Mouse (Mus musculus): ENCODE data around the gene Myo1g. TPM values are rescaled to one million over a fixed set of nuclear protein-coding genes. Genes with fewer than 3 reads are reported as not detected.
A peak's percentile ranks its signal among the peaks of the same experiment; 100 is the strongest.
"Not testable (repeated sequence)": the region's sequence is repeated elsewhere in the genome, so short reads cannot be mapped to it uniquely, and the experiment has no call there.

Myo1g gene
- polyA plus RNA-seq, 1 experiment from 2014 or later = 1.2 TPM

DNA sequence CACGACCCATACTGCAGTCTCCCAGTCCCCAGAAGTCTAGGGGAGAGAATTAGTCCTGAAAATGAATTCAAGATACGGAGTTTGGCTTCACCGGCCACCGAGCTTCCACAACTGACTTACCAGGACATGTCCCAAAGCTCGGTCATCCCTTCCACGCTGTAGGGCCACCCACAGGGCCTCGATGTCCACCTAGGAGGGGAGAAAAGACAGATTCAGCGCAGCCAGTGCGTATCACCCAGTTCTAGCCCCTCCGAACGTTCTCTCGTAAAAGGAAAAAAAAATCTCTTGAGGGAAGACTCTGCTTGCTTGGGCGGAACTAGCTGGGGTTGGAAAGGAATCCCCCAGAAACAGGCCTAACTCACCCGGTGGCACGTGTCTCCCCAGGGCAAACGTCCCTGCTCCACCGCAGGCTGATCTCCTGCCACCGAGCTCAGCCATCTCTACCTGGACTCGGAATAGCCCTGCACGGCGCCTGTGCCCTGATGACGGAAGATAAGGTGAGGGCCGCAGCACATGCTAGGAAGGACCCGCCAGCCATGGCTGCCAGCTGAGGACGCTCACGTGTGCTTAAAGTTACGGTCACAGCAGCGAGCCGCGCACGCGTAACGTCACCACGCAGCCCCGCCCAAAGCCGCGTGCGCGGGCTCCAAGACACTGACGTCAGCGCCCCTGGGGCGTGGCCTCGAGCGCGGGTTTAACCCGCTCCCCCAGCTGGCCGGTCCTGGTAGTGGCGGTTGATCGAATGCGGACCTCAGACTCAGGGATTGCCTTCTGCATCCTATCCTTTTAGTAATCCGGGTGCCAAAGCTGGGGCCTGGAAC lies 7.6 kb upstream of the Myo1g start:
- H3K4me2 ChIP-seq = peak overlapping the region; percentile 75
- no peaks in the 10 kb centered on the region for H3K27me3 ChIP-seq
- no peaks in the 10 kb centered on the region for H3K9me3 ChIP-seq (replicated peaks)
- WGBS = under 1% methylated on average over 51 of the region's 51 CpGs
- peaks cover 27% of the 10 kb centered on the region for H3K36me3 ChIP-seq
- peaks cover 13% of the 10 kb centered on the region; the same call in 1 of the 2 replicates for H3K4me1 ChIP-seq (replicated peaks)
- peak; percentile 93 for ATAC-seq (replicated peaks; ENCODE audit: insufficient number of reproducible peaks, insufficient read depth, low FRiP score, low read depth)
- H3K27ac ChIP-seq = peak overlapping the region; percentile 82
- H3K4me3 ChIP-seq = peak overlapping the region; percentile 69
- peak overlapping the region; percentile 62 for H3K9ac ChIP-seq

DNA sequence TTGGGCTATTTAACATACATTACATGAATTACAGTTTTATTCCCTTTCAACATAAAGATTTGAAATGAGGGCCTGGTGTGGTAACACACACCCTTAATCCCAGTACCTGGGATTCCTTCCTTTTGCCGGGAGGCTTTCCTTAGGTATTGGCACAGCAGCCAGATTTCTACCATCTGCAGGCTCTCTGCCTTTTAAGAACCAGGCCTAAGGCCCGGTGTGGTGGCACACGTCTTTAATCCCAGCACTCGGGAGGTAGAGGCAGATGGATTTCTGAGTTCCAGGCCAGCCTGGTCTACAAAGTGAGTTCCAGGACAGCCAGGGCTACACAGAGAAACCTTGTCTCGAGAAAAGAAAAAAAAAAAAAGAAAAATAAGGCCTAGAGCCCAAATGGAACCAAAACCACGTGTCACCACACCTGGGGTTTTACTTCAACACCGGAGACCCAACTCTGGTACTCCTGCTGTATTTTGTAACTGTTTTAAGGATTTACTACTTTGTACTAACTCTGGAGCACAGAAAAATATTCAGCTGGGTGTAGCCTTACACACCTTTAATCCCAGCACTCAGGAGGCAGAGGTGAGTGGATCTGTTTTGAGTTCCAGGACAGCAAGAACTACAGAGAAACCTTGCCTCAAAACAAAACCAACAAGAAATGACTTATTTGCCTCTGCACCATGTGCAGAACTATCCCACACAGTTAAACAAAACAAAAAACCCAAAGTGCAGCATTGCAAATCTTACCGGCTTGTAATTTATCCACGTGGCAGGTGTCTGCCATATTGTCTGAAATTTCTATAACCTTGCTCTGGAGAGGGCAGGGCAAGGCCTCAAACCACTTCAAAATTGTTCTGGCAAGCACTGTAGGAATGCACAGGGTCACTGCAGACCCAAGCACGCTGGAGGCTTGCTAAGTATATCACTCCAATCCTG lies 6.8 kb upstream of the Myo1g start:
- Histone ChIP-seq H3K4me1 (replicated peaks) (peaks cover 13% of the 10 kb centered on the region; the same call in 1 of the 2 replicates), H3K4me3 (peak overlapping the region; percentile 69), H3K9me3 (replicated peaks) (no peaks in the 10 kb centered on the region), H3K27me3 (no peaks in the 10 kb centered on the region), H3K36me3 (peaks cover 27% of the 10 kb centered on the region), H3K27ac (peak overlapping the region; percentile 82), H3K9ac (peak overlapping the region; percentile 62), H3K4me2 (peak overlapping the region; percentile 75)
- peak; percentile 65 for ATAC-seq (replicated peaks; ENCODE audit: insufficient number of reproducible peaks, insufficient read depth, low FRiP score, low read depth)
- WGBS = 11% methylated on average over 10 of the region's 10 CpGs

DNA sequence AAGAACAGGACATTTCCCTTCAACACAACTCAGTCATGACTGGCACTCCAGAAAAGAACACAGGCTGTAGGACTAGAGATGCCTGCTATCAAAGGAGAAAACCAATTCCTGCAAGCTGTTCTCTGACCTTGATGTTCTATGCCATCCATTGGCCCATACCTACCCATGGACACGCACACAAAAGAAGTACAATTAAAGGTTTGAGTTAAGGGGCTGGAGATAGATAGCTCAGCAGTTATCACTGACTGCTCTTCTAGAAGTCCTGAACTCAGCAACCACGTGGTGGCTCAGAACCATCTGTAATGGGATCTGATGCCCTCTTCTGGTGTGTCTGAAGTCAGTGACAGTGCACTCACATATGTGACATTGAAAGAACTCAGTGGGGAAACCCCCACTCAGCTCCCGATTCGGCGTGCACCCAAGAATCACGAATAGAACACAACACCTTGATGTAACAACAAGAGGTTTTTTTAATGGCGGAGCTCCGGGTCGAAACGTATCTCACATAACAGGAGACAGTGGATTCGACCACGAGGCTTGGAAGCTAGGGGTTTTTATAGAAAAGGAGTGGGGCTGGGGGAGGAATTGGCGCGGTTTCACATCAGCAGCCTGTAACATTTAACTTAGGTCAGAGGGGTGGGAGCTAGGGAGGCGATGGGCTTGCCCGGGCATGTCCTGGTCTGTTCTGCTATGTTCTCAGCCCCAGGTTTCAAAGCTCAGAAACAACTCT lies 5.9 kb upstream of the Myo1g start:
- peaks cover 27% of the 10 kb centered on the region for H3K36me3 ChIP-seq
- WGBS = 58% methylated on average over 13 of the region's 16 CpGs
- H3K9me3 ChIP-seq (replicated peaks); H3K27me3 ChIP-seq; ATAC-seq (replicated peaks; ENCODE audit: insufficient number of reproducible peaks, insufficient read depth, low FRiP score, low read depth): not testable (repeated sequence)
- peak overlapping the region; percentile 82; the same call in 1 of the 2 replicates for H3K27ac ChIP-seq
- peak overlapping the region; percentile 75 for H3K4me2 ChIP-seq
- H3K9ac ChIP-seq = peak overlapping the region; percentile 62
- peaks cover 13% of the 10 kb centered on the region; the same call in 1 of the 2 replicates for H3K4me1 ChIP-seq (replicated peaks)
- peak overlapping the region; percentile 69 for H3K4me3 ChIP-seq

DNA sequence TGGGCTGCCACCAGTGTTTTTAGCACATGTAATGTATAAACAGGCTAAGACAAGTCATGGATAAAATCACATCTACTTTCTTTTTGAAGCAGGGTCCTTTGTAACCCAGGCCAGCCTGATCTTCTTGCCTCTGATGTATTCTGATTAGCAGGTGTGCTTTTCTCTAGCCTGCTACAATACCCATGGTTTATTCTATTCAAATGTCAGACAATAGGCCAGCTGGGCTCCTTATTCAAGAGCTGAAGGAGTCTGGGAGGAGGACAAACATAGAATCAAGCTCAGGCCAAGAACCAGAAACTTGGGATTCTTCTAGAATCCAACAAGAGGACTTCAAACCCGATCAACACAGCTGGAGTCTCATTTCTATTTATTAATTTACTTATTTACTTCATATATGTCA lies 4.5 kb upstream of the Myo1g start:
- peaks cover 13% of the 10 kb centered on the region; the same call in 1 of the 2 replicates for H3K4me1 ChIP-seq (replicated peaks)
- no peak overlapping the region for H3K4me2 ChIP-seq
- H3K27ac ChIP-seq = no peak overlapping the region
- no peaks in the 10 kb centered on the region for H3K27me3 ChIP-seq
- ATAC-seq (replicated peaks; ENCODE audit: insufficient number of reproducible peaks, insufficient read depth, low FRiP score, low read depth) = no peak
- no peak overlapping the region for H3K4me3 ChIP-seq
- 91% methylated on average over 1 of the region's 1 CpGs for WGBS
- H3K9ac ChIP-seq = no peak overlapping the region
- no peaks in the 10 kb centered on the region for H3K9me3 ChIP-seq (replicated peaks)
- H3K36me3 ChIP-seq = peaks cover 27% of the 10 kb centered on the region

DNA sequence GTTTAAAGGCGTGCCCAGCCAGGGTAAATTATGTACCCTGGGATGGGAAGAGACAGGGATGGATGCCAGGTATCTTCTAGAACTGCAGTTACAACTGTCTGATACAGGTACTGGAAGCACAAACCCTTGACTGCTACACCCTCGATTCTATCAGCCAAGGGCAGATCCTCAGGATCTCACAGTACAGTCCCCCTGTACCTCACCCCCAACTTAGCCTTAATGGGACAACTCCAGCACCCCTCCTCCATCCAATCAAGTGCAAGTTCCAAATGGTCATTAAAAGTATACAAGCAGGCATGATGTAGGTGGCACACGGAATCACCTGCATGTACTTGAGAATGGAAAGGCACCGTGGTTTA lies 4.1 kb upstream of the Myo1g start:
- no peaks in the 10 kb centered on the region for H3K27me3 ChIP-seq
- no peak overlapping the region for H3K4me2 ChIP-seq
- WGBS = 88% methylated on average over 4 of the region's 4 CpGs
- no peak overlapping the region for H3K9ac ChIP-seq
- H3K4me3 ChIP-seq = no peak overlapping the region
- H3K9me3 ChIP-seq (replicated peaks) = no peaks in the 10 kb centered on the region
- peaks cover 27% of the 10 kb centered on the region for H3K36me3 ChIP-seq
- H3K4me1 ChIP-seq (replicated peaks) = peaks cover 13% of the 10 kb centered on the region; the same call in 1 of the 2 replicates
- no peak overlapping the region; the same call in 1 of the 2 replicates for H3K27ac ChIP-seq
- no peak for ATAC-seq (replicated peaks; ENCODE audit: insufficient number of reproducible peaks, insufficient read depth, low FRiP score, low read depth)

DNA sequence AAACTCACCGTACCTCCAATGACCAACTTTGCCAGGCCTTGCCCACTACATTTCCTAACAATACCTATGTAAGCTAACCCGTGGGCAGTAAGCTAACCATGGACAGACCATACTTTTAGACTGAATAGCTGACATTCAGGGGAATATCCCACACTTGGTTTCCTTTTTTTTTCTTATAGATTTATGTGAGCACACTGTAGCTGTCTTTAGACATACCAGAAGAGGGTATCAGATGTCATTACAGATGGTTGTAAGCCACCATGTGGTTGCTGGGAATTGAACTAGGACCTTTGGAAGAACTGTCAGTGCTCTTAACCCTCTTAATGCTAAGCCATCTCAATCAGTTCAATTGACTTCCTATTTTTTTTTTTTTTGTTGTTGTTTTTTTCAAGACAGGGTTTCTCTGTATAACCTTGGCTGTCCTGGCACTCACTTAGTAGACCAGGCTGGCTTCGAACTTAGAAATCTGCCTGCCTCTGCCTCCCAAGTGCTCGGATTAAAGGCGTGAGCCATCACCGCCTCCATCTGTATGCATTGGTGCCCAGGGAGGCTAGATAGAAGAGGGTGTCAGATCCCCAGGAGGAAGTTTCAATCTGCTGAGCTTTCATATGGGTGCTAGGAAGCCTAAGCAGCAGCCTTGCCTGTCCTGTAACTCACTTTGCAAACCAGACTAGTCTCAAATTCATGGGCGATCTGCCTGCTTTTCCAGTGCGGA lies 3.6 kb upstream of the Myo1g start:
- Histone ChIP-seq H3K4me3 (no peak overlapping the region), H3K27ac (no peak overlapping the region; the same call in 1 of the 2 replicates), H3K36me3 (peaks cover 27% of the 10 kb centered on the region), H3K4me2 (no peak overlapping the region), H3K27me3 (no peaks in the 10 kb centered on the region), H3K9me3 (replicated peaks) (no peaks in the 10 kb centered on the region), H3K9ac (no peak overlapping the region), H3K4me1 (replicated peaks) (peaks cover 13% of the 10 kb centered on the region; the same call in 1 of the 2 replicates)
- WGBS = 89% methylated on average over 8 of the region's 8 CpGs
- ATAC-seq (replicated peaks; ENCODE audit: insufficient number of reproducible peaks, insufficient read depth, low FRiP score, low read depth) = no peak

DNA sequence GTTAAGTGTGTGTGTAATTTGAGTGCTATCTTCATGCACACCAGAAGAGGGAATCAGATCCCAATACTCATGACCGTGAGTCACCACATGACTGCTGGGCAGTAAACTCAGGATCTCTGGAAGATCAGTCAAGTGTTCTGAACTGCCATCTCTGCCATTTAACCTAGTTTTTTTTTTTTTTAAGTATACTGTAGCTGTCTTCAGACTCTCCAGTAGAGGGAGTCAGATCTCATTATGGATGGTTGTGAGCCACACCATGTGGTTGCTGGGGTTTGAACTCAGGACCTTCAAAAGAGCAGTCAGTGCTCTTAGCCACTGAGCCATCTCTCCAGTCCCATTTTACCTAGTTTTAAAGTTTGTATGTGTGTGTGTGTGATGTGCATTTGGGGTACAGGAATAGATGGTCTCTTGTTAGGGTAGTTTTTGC lies 2.9 kb upstream of the Myo1g start:
- no peaks in the 10 kb centered on the region for H3K27me3 ChIP-seq
- no peak overlapping the region for H3K27ac ChIP-seq
- 62% methylated on average over 1 of the region's 1 CpGs for WGBS
- no peaks in the 10 kb centered on the region for H3K9me3 ChIP-seq (replicated peaks)
- H3K36me3 ChIP-seq = peaks cover 27% of the 10 kb centered on the region
- no peak overlapping the region for H3K4me3 ChIP-seq
- H3K4me2 ChIP-seq = no peak overlapping the region
- ATAC-seq (replicated peaks; ENCODE audit: insufficient number of reproducible peaks, insufficient read depth, low FRiP score, low read depth) = no peak
- H3K9ac ChIP-seq = no peak overlapping the region
- peaks cover 13% of the 10 kb centered on the region; the same call in 1 of the 2 replicates for H3K4me1 ChIP-seq (replicated peaks)

DNA sequence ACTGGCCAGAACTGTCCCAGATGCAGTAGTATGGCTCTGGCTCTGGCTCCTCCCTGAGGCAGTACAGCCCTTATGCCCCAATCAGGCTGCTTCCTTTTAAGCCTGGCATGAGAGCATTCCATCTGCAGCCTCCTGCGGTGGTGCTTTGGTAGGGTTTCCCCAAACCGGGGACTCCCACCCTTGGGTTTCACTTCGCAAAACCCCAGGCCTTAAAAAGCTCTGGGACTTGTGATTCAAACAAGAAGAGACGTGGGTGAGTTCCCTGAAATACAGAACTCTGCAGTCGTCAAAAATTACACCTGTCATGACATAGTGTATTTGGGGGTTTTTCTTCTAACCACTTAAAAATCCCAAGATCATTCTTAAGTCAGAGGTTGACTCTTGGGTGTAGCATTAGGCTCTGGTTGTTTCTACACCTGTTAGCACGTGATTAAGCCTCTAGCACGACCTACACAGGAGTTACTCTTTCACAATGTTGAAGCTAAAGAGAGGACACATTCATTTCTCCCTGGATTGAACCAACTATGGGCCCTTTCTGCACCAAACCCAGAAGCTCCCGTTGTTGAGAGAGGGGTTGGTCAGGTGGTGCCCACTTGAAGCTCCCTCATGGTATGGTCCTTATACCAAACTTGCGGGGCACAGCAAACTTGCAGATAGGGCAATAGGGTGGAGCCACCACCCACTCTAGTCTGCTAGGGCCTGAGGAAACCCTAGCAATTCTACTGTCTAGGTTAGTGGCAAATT lies 2.2 kb upstream of the Myo1g start:
- Histone ChIP-seq H3K4me1 (replicated peaks) (peaks cover 13% of the 10 kb centered on the region; the same call in 1 of the 2 replicates), H3K4me3 (no peak overlapping the region), H3K4me2 (no peak overlapping the region), H3K27me3 (no peaks in the 10 kb centered on the region), H3K9me3 (replicated peaks) (no peaks in the 10 kb centered on the region), H3K36me3 (peaks cover 27% of the 10 kb centered on the region), H3K27ac (no peak overlapping the region), H3K9ac (no peak overlapping the region)
- no peak for ATAC-seq (replicated peaks; ENCODE audit: insufficient number of reproducible peaks, insufficient read depth, low FRiP score, low read depth)
- WGBS = 68% methylated on average over 9 of the region's 9 CpGs

DNA sequence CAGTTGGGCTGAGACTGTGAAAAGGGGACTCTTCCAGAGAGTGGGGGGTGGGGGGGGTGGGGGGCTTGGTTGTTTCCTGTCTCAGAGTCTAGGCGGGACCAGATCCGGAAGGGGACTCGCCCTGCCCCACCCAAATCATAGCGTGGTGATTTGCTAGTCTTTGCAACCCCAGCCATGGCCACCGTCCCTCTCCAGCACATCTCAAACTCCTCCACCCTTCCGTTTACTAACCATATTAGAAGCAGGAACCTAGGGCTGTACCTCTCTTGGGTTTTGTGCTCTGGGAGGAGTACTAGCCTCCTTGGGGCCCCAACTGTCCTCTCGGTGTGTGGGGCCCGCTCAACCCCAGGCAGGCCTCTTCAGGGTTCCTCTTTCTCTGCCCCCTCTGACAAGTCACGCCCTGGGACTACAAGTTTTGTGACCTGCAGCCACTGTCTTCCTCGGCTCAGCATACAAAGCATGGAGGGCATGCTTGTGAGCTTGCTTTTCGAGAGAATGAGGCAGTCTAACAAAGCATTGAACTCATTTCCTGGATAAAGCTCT lies 1.2 kb downstream of the Myo1g start:
- H3K4me1 ChIP-seq (replicated peaks) = no peaks in the 10 kb centered on the region; the same call in 1 of the 2 replicates
- 0 out of 2 replicates have a peak overlapping the region, but pooled peaks have one; percentile 27 for H3K4me2 ChIP-seq
- H3K9ac ChIP-seq = no peak overlapping the region
- H3K27me3 ChIP-seq = no peaks in the 10 kb centered on the region
- 70% methylated on average over 11 of the region's 11 CpGs for WGBS
- no peak overlapping the region for H3K27ac ChIP-seq
- no peaks in the 10 kb centered on the region for H3K9me3 ChIP-seq (replicated peaks)
- ATAC-seq (replicated peaks; ENCODE audit: insufficient number of reproducible peaks, insufficient read depth, low FRiP score, low read depth) = no peak
- peak overlapping the region; percentile 17; the same call in 1 of the 2 replicates for H3K4me3 ChIP-seq
- peaks cover 6% of the 10 kb centered on the region for H3K36me3 ChIP-seq

All from heart, embryonic 15.5 days (tissue).